Mouse (Mus musculus) neural tube, embryonic 11.5 days (tissue): ENCODE measurements around the gene Fbxw21. TPM values are rescaled to one million over a fixed set of nuclear protein-coding genes. Genes with fewer than 3 reads are reported as not detected.
"Not testable (repeated sequence)": the region's sequence is repeated elsewhere in the genome, so short reads cannot be mapped to it uniquely, and the experiment has no call there.

Source experiments
- ATAC-seq: fragments of 200-750 bp; cut with Nextera tagmentation; 2 replicates; pipeline ENCODE4 v1.8.0; 2017; ENCODE audit warnings: moderate number of reproducible peaks, mild to moderate bottlenecking, moderate TSS enrichment, moderate library complexity; ENCODE audit not compliant: insufficient read depth, low FRiP score, low TSS enrichment
- DNase-seq: peaks from one replicate; pipeline ENCODE4 v3.0.0-alpha.2; 2015; ENCODE audit warnings: low spot score
- H3K27ac ChIP-seq: fragments of 300-500 bp; sonication (generic); 2 replicates; pipeline ENCODE4 v1.5.1; 2014; ENCODE audit warnings: low read depth, mild to moderate bottlenecking, low read length
- H3K27me3 ChIP-seq: fragments of 300-500 bp; sonication (generic); 2 replicates; pipeline ENCODE4 v1.6.1; 2014; ENCODE audit warnings: mild to moderate bottlenecking, low read length, mixed read lengths; ENCODE audit not compliant: control insufficient read depth, insufficient read depth
- H3K36me3 ChIP-seq: fragments of 300-500 bp; sonication (generic); 2 replicates; pipeline ENCODE4 v1.6.1; 2014; ENCODE audit warnings: mild to moderate bottlenecking, low read length, moderate library complexity, mixed read lengths; ENCODE audit not compliant: control insufficient read depth, insufficient read depth
- H3K4me1 ChIP-seq: fragments of 300-500 bp; sonication (generic); 2 replicates; pipeline ENCODE4 v1.6.1; 2014; ENCODE audit warnings: low read length, mixed read lengths; ENCODE audit not compliant: control insufficient read depth, insufficient read depth
- H3K4me2 ChIP-seq: fragments of 300-500 bp; sonication (generic); 2 replicates; pipeline ENCODE4 v1.6.1; 2014; ENCODE audit warnings: low read depth, mild to moderate bottlenecking, moderate library complexity
- H3K4me3 ChIP-seq: fragments of 300-500 bp; sonication (generic); 2 replicates; pipeline ENCODE4 v1.5.1; 2014; ENCODE audit warnings: low read depth, low read length
- H3K9ac ChIP-seq: fragments of 300-500 bp; sonication (generic); 2 replicates; pipeline ENCODE4 v1.6.1; 2014; ENCODE audit warnings: mild to moderate bottlenecking, low read length
- H3K9me3 ChIP-seq: fragments of 300-500 bp; sonication (generic); 2 replicates; pipeline ENCODE4 v1.6.1; 2016; ENCODE audit warnings: low read length; ENCODE audit not compliant: control insufficient read depth
- WGBS: fragments of 180-500 bp; shearing (Covaris S2); extraction: QIAGEN DNeasy Blood & Tissue Kit; methylation state at CpG from one replicate; pipeline ENCODE4 v1.1.7; 2014; 5-methylcytosine and 5-hydroxymethylcytosine counted together
- polyA plus RNA-seq: library from polyadenylated mRNA; unstranded; fragments of >200 nt; fragmentation: Nextera tagmentation; extraction: Ambion mirVana; gene quantifications from 2 replicates; pipeline ENCODE4 v1.2.1, GENCODE M21; 2014

The Fbxw21 gene
- not detected in 2 replicates for polyA plus RNA-seq

GRCm38 (mm10) chr9:109161941-109162340 lies at the start of gene Fbxw21:
Gene Fbxw21, minus strand, starts transcription at chr9:109162041.
- H3K4me2 ChIP-seq, result no peak within 1 kb of the TSS
- 86% methylated on average over 3 of the region's 3 CpGs for WGBS
- no peaks in the 10 kb centered on the region for H3K27me3 ChIP-seq
- no peaks in the 10 kb centered on the region for H3K4me1 ChIP-seq
- no peaks in the 10 kb centered on the region for H3K36me3 ChIP-seq
- ATAC-seq, result no peak
- DNase-seq, result no peak
- H3K27ac ChIP-seq, result no peak within 1 kb of the TSS
- H3K9ac ChIP-seq, result no peak within 1 kb of the TSS
- H3K9me3 ChIP-seq, result no peaks in the 10 kb centered on the region
- no peak within 1 kb of the TSS for H3K4me3 ChIP-seq

- not testable (repeated sequence) for DNase-seq, H3K36me3 ChIP-seq, ATAC-seq, H3K27me3 ChIP-seq, H3K4me3 ChIP-seq, H3K4me2 ChIP-seq, H3K9me3 ChIP-seq, H3K27ac ChIP-seq, H3K9ac ChIP-seq, H3K4me1 ChIP-seq
- WGBS, result 44% methylated on average over 1 of the region's 1 CpGs
Observed at GRCm38 (mm10) chr9:109201347-109201746, 39.5 kb upstream of the Fbxw21 start.

GRCm38 (mm10) chr9:109200349-109200748 lies 38.5 kb upstream of the Fbxw21 start:
- no peaks in the 10 kb centered on the region for H3K4me1 ChIP-seq
- no peak for ATAC-seq
- H3K36me3 ChIP-seq, result no peaks in the 10 kb centered on the region
- no peak overlapping the region for H3K4me3 ChIP-seq
- H3K4me2 ChIP-seq, result no peak overlapping the region
- no peak overlapping the region for H3K27ac ChIP-seq
- H3K9ac ChIP-seq, result no peak overlapping the region
- DNase-seq, result no peak
- 82% methylated on average over 1 of the region's 1 CpGs for WGBS
- no peaks in the 10 kb centered on the region for H3K9me3 ChIP-seq
- no peaks in the 10 kb centered on the region for H3K27me3 ChIP-seq

- Histone ChIP-seq H3K36me3 (no peaks in the 10 kb centered on the region), H3K27ac (no peak overlapping the region), H3K9me3 (no peaks in the 10 kb centered on the region), H3K4me3 (no peak overlapping the region), H3K9ac (no peak overlapping the region), H3K27me3 (no peaks in the 10 kb centered on the region), H3K4me1 (no peaks in the 10 kb centered on the region), H3K4me2 (no peak overlapping the region)
- no peak for DNase-seq
- ATAC-seq, result no peak
- 87% methylated on average over 1 of the region's 1 CpGs for WGBS
Observed at GRCm38 (mm10) chr9:109199353-109199752, 37.5 kb upstream of the Fbxw21 start.

GRCm38 (mm10) chr9:109195875-109196274 lies 34.0 kb upstream of the Fbxw21 start, which contains the start of gene Fbxw13:
Gene Fbxw13, minus strand, starts transcription at chr9:109195975.
- H3K4me1 ChIP-seq, DNase-seq, H3K27me3 ChIP-seq, H3K36me3 ChIP-seq, H3K4me2 ChIP-seq, H3K9me3 ChIP-seq, H3K4me3 ChIP-seq, H3K27ac ChIP-seq, ATAC-seq, H3K9ac ChIP-seq: not testable (repeated sequence)
- WGBS, result 83% methylated on average over 3 of the region's 3 CpGs

GRCm38 (mm10) chr9:109177208-109177607 lies 15.4 kb upstream of the Fbxw21 start:
- Histone ChIP-seq H3K4me1 (no peaks in the 10 kb centered on the region), H3K4me3 (no peak overlapping the region), H3K4me2 (no peak overlapping the region), H3K27ac (no peak overlapping the region), H3K36me3 (no peaks in the 10 kb centered on the region), H3K9ac (no peak overlapping the region), H3K27me3 (no peaks in the 10 kb centered on the region), H3K9me3 (no peaks in the 10 kb centered on the region)
- ATAC-seq, result no peak
- DNase-seq, result no peak
- WGBS, result 52% methylated on average over 1 of the region's 1 CpGs

GRCm38 (mm10) chr9:109176301-109176700 lies 14.5 kb upstream of the Fbxw21 start:
- Histone ChIP-seq H3K9me3 (no peaks in the 10 kb centered on the region), H3K4me2 (no peak overlapping the region), H3K9ac (no peak overlapping the region), H3K27ac (no peak overlapping the region), H3K4me1 (no peaks in the 10 kb centered on the region), H3K4me3 (no peak overlapping the region), H3K27me3 (no peaks in the 10 kb centered on the region), H3K36me3 (no peaks in the 10 kb centered on the region)
- DNase-seq (no peak), ATAC-seq (no peak)
- 83% methylated on average over 1 of the region's 1 CpGs for WGBS

GRCm38 (mm10) chr9:109167316-109167715 lies 5.5 kb upstream of the Fbxw21 start:
- no peak overlapping the region for H3K9ac ChIP-seq
- ATAC-seq, result no peak
- H3K4me1 ChIP-seq, result no peaks in the 10 kb centered on the region
- H3K36me3 ChIP-seq, result no peaks in the 10 kb centered on the region
- H3K4me3 ChIP-seq, result no peak overlapping the region
- no peak for DNase-seq
- H3K27me3 ChIP-seq, result no peaks in the 10 kb centered on the region
- H3K9me3 ChIP-seq, result no peaks in the 10 kb centered on the region
- no peak overlapping the region for H3K27ac ChIP-seq
- H3K4me2 ChIP-seq, result no peak overlapping the region

GRCm38 (mm10) chr9:109140414-109140813 lies 21.4 kb downstream of the Fbxw21 start:
- 68% methylated on average over 4 of the region's 4 CpGs for WGBS
- H3K36me3 ChIP-seq, H3K27me3 ChIP-seq, H3K4me3 ChIP-seq, H3K9ac ChIP-seq, ATAC-seq, H3K9me3 ChIP-seq, H3K27ac ChIP-seq, DNase-seq, H3K4me1 ChIP-seq, H3K4me2 ChIP-seq: not testable (repeated sequence)
